Mouse (Mus musculus): ENCODE data around the gene Srbd1.
A peak's percentile ranks its signal among the peaks of the same experiment; 100 is the strongest.

Gene Srbd1

GRCm38 (mm10) chr17:86144537-86145078 lies 367 bp downstream of the Srbd1 start:
- no peak for DNase-seq (ENCODE audit: low spot score in 2 of 2)

GRCm38 (mm10) chr17:86135835-86136234 lies 9.1 kb downstream of the Srbd1 start:
- DNase-seq (ENCODE audit: low spot score in 2 of 2), result no peak

GRCm38 (mm10) chr17:86134461-86134860 lies 10.5 kb downstream of the Srbd1 start:
- no peak for DNase-seq (ENCODE audit: low spot score in 2 of 2)

- DNase-seq (ENCODE audit: low spot score in 2 of 2), result no peak
These were observed 12.4 kb downstream of the Srbd1 start for GRCm38 (mm10) chr17:86132534-86132933.

DNA sequence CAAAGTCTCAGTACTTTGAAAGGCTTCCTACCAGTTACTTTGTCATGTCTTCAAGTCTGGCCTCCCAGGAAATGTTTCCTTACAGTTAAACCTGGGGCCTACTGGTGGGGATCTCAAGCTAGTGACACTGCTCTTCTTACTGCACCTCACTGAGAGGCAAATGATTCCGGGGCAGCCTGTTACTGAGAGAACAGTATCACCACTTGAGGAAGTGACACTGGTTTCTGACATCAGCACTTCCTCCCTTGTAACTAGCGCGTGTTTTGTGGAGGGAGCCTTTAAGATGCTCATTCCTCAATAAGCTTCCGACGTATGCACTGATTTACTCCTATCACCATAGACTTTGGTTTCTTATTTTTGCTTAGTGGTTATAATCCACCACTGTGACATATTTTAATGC lies 16.8 kb downstream of the Srbd1 start:
- no peak for DNase-seq (ENCODE audit: low spot score in 2 of 2)

DNA sequence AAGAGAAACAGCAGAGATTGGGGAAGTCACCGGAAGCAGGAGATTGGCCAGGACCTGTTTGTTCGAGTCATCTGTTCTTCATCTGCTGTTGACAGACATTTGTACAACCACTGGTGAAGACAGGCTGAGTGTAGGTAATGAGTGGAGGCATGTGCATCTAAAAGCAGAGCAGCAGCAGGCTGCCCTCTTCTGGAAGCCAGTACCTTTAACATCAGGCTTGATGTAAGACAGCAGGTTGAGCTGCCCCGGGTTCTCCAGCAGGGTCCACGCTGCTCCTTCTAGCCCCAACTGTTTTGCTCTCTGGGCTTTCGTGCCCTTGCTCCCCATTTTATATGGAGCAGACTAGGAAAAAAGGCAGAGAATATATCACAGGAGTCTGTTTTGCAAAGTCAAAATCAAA lies 19.1 kb downstream of the Srbd1 start:
- no peak for DNase-seq (ENCODE audit: low spot score in 2 of 2)

DNA sequence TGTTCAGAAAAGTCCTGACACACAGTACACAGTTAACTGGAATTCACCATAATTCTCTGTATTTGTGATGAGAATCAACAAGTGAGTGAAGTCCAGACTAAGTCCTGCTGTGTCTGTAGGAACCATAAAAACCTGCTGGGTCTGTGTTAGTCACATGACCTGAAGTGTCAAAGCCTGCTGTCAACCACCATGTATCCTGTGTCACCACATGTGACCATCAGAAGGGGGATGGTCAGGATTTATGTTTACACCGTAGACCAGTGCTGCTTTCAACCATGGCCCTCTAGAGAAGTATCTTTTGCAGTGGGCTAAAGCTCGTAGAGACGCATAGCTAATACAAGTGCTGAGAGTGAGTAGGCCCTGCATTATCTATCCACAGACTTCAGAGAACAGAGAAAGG lies 21.8 kb downstream of the Srbd1 start:
- no peak for DNase-seq (ENCODE audit: low spot score in 2 of 2)

DNA sequence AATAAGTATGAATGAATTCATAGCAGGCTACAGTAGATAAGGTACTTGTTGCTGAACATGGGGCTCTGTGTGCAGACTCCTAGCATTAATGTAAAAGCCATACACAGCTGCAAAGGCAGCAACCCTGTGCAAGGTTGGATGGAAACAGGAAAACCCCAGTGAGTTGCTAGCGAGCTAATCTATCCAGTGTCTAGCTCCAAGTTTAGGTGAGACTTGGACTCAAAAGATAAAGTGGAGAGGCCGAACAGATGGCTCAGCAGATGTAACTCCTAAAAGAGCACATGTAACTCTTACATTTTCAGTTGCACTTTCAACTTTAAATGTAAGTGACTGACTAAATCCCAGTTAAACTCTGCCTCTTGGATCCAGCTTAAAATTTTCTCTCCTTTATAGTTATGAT lies 48.1 kb downstream of the Srbd1 start:
- no peak for DNase-seq (ENCODE audit: low spot score in 2 of 2)

- DNase-seq (ENCODE audit: low spot score in 2 of 2), result no peak
These were observed 51.9 kb downstream of the Srbd1 start for GRCm38 (mm10) chr17:86093124-86093523.

- DNase-seq (ENCODE audit: low spot score in 2 of 2), result no peak
These were observed 53.3 kb downstream of the Srbd1 start for GRCm38 (mm10) chr17:86091631-86092030.

DNA sequence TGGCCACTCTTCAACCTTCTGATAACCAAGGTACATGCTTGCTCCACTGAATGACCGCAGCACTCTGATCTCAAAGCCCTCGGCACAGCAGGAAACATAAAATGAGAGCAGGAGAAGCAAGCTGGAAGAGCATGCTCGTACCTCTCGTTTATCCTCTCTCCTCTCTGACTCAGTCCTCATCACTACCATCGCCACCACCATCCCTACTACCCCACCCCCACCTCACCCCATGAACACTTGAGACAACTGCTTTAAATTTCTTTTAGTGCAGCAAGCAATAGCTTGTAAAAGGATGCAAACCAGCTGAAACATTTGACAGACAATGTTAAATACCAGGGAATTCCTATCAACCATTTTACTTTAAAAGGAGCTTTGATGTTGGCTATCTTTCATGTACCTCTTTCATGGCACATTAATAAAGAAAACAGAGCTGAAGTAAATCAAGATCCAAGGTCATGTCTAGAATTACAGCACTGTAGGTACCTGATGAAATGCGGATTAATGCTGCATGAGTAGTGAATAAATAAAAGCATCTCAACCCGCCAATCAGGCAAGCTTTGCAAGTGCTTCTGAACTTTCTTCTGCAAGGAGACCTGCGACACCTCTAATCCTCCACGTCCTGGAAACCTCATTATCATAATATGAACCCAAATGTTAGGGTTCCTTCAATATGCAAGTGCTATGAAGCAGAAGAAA lies 54.9 kb downstream of the Srbd1 start:
- DNase-seq (ENCODE audit: low spot score in 2 of 2), result no peak

- no peak for DNase-seq (ENCODE audit: low spot score in 2 of 2)
These were observed 57.1 kb downstream of the Srbd1 start for GRCm38 (mm10) chr17:86087922-86088321.

GRCm38 (mm10) chr17:86086191-86086590 lies 58.8 kb downstream of the Srbd1 start:
- DNase-seq (ENCODE audit: low spot score in 2 of 2), result no peak

DNA sequence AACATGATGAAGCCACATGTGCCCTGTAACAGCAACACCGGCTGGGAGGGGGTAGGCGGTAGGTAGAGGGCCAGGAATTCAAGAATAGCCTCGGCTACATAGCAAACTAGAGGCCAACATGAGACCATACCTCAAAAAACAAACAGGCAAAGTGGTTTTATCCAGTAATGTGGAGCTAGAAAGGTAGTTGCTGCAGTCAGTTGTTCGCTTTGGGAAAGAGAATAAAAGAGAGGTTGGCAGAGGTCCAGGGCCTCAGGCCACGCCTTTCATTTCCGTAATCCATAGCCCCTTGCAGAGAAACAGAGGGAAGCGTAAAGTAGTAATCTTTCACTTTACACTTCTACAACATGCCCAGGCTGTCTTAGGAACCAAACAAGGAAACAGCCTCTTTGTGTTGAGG lies 61.8 kb downstream of the Srbd1 start:
- no peak for DNase-seq (ENCODE audit: low spot score in 2 of 2)

GRCm38 (mm10) chr17:86078060-86078459 lies 66.9 kb downstream of the Srbd1 start:
- no peak for DNase-seq (ENCODE audit: low spot score in 2 of 2)

- no peak for DNase-seq (ENCODE audit: low spot score in 2 of 2)
These were observed 77.5 kb downstream of the Srbd1 start for GRCm38 (mm10) chr17:86067444-86067843.

- DNase-seq (ENCODE audit: low spot score in 2 of 2), result no peak
These were observed 79.1 kb downstream of the Srbd1 start for GRCm38 (mm10) chr17:86065833-86066232.

DNA sequence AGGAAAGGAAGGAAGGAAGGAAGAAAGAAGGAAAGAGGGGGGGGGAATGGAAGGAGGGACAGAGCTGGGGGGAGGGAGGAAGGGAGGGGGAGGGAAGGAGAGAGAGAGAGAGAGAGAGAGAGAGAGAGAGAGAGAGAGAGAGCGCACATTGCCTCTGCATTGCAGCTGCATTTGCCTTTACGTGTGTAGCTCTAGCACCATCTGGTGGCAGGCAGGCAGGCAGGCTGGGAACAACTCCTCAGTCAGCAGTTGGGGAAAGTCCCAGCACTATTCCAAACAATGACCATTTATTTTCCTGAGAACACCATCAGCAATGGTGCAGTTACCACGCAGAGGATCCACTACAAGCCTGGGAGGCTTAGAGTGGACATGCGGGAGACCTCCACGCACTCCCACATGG lies 81.5 kb downstream of the Srbd1 start:
- DNase-seq (ENCODE audit: low spot score in 2 of 2), result peak; percentile 18 to 37

DNA sequence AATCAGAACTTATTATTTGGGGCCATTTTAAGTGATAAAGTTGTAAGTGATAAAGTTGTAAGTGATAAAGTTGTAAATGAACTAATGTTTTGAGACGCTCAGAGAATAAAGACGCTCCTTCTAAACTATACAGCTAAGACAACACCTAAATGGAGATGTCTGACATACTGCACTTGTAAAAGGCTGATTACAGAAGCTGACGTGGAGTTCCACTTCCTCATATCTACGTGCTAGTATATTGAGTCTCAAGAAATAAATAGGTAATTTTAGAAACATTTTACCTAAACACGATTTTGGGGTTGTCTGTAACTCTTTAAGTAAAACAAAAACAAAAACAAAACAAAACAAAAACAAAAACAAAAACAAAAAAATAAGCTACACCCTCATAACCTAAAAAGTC lies 84.1 kb downstream of the Srbd1 start:
- no peak for DNase-seq (ENCODE audit: low spot score in 2 of 2)

DNA sequence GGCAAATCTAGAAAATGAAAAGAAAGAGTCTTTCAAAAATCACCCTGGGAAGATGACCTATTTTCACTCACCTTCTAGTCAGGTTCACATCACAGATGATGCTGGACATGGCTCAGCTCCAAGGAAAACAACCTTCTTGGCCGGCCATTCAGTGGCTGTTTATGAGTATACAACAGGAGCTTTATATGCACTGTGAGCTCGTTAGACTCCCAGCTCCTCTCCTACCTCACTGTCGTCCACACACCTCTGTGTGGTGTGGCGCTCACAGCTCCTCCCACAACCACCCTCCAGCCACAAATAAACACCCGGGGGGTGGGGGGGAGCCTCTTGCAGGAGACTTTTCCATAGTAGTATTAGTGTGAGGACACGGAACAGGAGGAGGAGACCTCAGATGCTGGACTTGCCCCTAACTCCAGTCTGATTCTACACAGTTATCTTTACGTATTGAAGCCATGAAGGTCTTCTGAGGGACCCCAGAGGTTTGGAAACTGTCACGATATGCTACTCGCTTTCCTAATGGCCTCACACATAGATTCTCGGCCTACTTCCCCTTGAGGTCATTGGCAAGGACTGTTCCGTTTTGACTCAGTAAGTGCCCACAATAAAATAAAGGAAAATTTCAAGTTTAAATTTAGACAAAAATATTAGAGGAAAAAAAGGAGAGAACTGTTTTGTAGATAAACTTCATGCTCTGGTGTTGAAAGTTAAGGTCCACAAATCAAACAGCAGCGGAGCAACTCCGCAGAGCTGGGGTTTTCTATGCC lies 104.6 kb downstream of the Srbd1 start:
- no peak for DNase-seq (ENCODE audit: low spot score in 2 of 2)

DNA sequence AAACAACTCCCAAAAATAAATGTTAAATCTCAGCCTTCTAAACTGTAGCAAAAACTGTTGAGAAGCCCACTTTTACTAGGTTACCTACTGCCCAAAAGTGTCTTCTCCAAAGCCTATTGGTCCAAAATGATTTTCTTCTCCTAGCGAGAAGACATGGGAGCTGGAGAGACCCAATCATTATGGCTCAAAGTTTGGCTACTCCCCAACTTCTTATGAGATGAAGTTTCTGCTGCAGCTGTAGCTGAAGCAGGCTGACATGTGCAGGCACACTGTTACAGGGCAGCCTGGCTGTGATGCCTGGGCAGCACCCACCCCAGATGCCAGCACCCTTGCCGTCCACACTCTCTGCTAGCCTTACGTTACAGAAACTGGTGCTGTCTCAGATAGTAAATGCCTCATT lies 105.2 kb downstream of the Srbd1 start:
- DNase-seq (ENCODE audit: low spot score in 2 of 2), result no peak

GRCm38 (mm10) chr17:86038211-86038648 lies 106.7 kb downstream of the Srbd1 start:
- peak; percentile 30 to 39 for DNase-seq (ENCODE audit: low spot score in 2 of 2)

DNA sequence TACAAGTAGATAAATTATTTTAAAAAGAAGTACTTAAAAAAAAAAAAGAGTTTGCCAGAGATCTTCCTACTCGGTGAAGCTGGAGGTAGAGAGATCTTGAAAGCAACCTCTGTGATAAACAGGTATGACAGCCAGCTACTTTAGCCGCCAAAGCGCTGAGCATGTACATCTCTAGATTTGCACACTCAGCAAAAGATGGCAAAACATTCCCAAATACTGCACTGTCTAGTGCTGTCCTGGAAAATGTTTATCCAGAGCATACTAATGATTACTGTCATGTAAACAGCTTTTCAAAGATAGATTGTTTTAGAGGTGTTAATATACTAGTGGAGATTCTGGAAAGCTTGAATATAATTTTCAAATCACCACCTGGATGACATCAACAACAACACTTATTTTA lies 109.4 kb downstream of the Srbd1 start:
- no peak for DNase-seq (ENCODE audit: low spot score in 2 of 2)
